Comparison of ENCODE assay signal across 14 mouse cellular contexts in genomic region chr19:46486709-46487108, GRCm38 (mm10). TPM values are rescaled to one million over a fixed set of nuclear protein-coding genes. Genes with fewer than 3 reads are reported as not detected.
DNase-seq lines count a peak whose midpoint lies in the region; ATAC-seq and TF ChIP-seq lines count a peak whose summit lies in the region.
"Had no signal": no experiment of that assay in that cellular context is flagged by ENCODE, and none has a peak within 500 bp of the region (broad histone marks: within the 10 kb centered on the region; RNA-seq: fewer than 3 reads in every experiment).

No protein-coding gene starts in this region.

- H3K27ac ChIP-seq in forebrain, embryonic 10.5 days, result peak overlapping the region; percentile 56
- H3K27ac ChIP-seq in forebrain, postnatal 0 days (ENCODE audit: low read depth, low read length), result no peak overlapping the region
- H3K27ac ChIP-seq in kidney, embryonic 14.5 days (ENCODE audit: low read depth, low read length), result peak overlapping the region; percentile 3; the same call in 1 of the 2 replicates
- H3K27ac ChIP-seq in midbrain, embryonic 10.5 days (replicated peaks), result peak overlapping the region; percentile 55
- H3K27ac ChIP-seq in midbrain, embryonic 13.5 days, result no peak overlapping the region
- H3K27ac ChIP-seq: hindbrain, embryonic 13.5 days; kidney, postnatal 0 days; liver, embryonic 13.5 days; stomach, embryonic 15.5 days had no signal

- DNase-seq in forebrain, embryonic 10.5 days (ENCODE audit: extremely low spot score, low spot score), result no peak
- DNase-seq in forebrain, postnatal 0 days, result no peak
- DNase-seq in kidney, postnatal 4 days, result no peak
- DNase-seq in midbrain, embryonic 10.5 days (ENCODE audit: low spot score), result no peak
- no peak for DNase-seq in right cerebral cortex, postnatal 4 days
- no peak for DNase-seq in urinary bladder, postnatal 10 days (ENCODE audit: low spot score)
- DNase-seq: cerebellum, adult 9-10 months; liver, embryonic 13.5 days; right cerebral cortex, postnatal 25 days had no signal

- no peaks in the 10 kb centered on the region for H3K27me3 ChIP-seq in forebrain, embryonic 10.5 days (ENCODE audit: poor library complexity, severe bottlenecking)
- no peaks in the 10 kb centered on the region for H3K27me3 ChIP-seq in forebrain, postnatal 0 days (ENCODE audit: insufficient read depth, low read length)
- no peaks in the 10 kb centered on the region for H3K27me3 ChIP-seq in kidney, embryonic 14.5 days (ENCODE audit: control insufficient read depth, insufficient read depth, low read length)
- H3K27me3 ChIP-seq in midbrain, embryonic 10.5 days (ENCODE audit: low read depth, poor library complexity, severe bottlenecking), result no peaks in the 10 kb centered on the region
- H3K27me3 ChIP-seq in midbrain, embryonic 13.5 days, result no peaks in the 10 kb centered on the region
- H3K27me3 ChIP-seq: hindbrain, embryonic 13.5 days; liver, embryonic 13.5 days; stomach, embryonic 15.5 days had no signal

- no peak overlapping the region for H3K4me3 ChIP-seq in forebrain, embryonic 10.5 days
- H3K4me3 ChIP-seq in forebrain, postnatal 0 days (ENCODE audit: low read depth, low read length), result no peak overlapping the region
- no peak overlapping the region for H3K4me3 ChIP-seq in kidney, embryonic 14.5 days (ENCODE audit: low read length)
- no peak overlapping the region for H3K4me3 ChIP-seq in midbrain, embryonic 10.5 days
- H3K4me3 ChIP-seq in midbrain, embryonic 13.5 days (replicated peaks), result no peak overlapping the region
- H3K4me3 ChIP-seq: hindbrain, embryonic 13.5 days; liver, embryonic 13.5 days; stomach, embryonic 15.5 days had no signal

- no peak for ATAC-seq in forebrain, postnatal 0 days
- ATAC-seq in kidney, embryonic 14.5 days (ENCODE audit: low FRiP score, low TSS enrichment), result no peak
- ATAC-seq in midbrain, embryonic 13.5 days, result no peak

- TF ChIP-seq CTCF in forebrain, postnatal 0 days (IDR thresholded peaks at IDR 0.05; ENCODE audit: low read depth), result no peak

- WGBS in forebrain, embryonic 10.5 days, result 82% methylated on average over 2 of the region's 2 CpGs
- 84% methylated on average over 2 of the region's 2 CpGs for WGBS in forebrain, postnatal 0 days
- WGBS in kidney, embryonic 14.5 days, result 50% methylated on average over 2 of the region's 2 CpGs
- WGBS in midbrain, embryonic 10.5 days, result 76% methylated on average over 2 of the region's 2 CpGs
- 66% methylated on average over 2 of the region's 2 CpGs for WGBS in midbrain, embryonic 13.5 days

- no peak overlapping the region for H3K9ac ChIP-seq in forebrain, postnatal 0 days
- H3K9ac ChIP-seq in kidney, embryonic 14.5 days (ENCODE audit: low read depth, low read length), result no peak overlapping the region
- H3K9ac ChIP-seq in midbrain, embryonic 13.5 days (replicated peaks), result no peak overlapping the region
- H3K9ac ChIP-seq: hindbrain, embryonic 13.5 days; stomach, embryonic 15.5 days had no signal

- H3K4me2 ChIP-seq in forebrain, postnatal 0 days (ENCODE audit: low read depth), result no peak overlapping the region
- no peak overlapping the region for H3K4me2 ChIP-seq in kidney, embryonic 14.5 days (replicated peaks; ENCODE audit: low read depth, low read length)
- no peak overlapping the region for H3K4me2 ChIP-seq in midbrain, embryonic 13.5 days (replicated peaks)
- H3K4me2 ChIP-seq: hindbrain, embryonic 13.5 days; stomach, embryonic 15.5 days had no signal

- H3K9me3 ChIP-seq in forebrain, embryonic 10.5 days, result no peaks in the 10 kb centered on the region
- no peaks in the 10 kb centered on the region for H3K9me3 ChIP-seq in forebrain, postnatal 0 days (ENCODE audit: low read length)
- H3K9me3 ChIP-seq in kidney, embryonic 14.5 days (ENCODE audit: control insufficient read depth, low read length), result no peaks in the 10 kb centered on the region
- no peaks in the 10 kb centered on the region for H3K9me3 ChIP-seq in midbrain, embryonic 10.5 days (replicated peaks)
- no peaks in the 10 kb centered on the region for H3K9me3 ChIP-seq in midbrain, embryonic 13.5 days
- H3K9me3 ChIP-seq: hindbrain, embryonic 13.5 days; liver, embryonic 13.5 days; stomach, embryonic 15.5 days had no signal

- peaks cover 72% of the 10 kb centered on the region for H3K4me1 ChIP-seq in forebrain, embryonic 10.5 days
- peaks cover 9% of the 10 kb centered on the region for H3K4me1 ChIP-seq in forebrain, postnatal 0 days (ENCODE audit: insufficient read depth)
- H3K4me1 ChIP-seq in kidney, embryonic 14.5 days (ENCODE audit: control insufficient read depth, insufficient read depth, low read length), result peaks cover 43% of the 10 kb centered on the region
- H3K4me1 ChIP-seq in midbrain, embryonic 10.5 days, result peaks cover 64% of the 10 kb centered on the region
- peaks cover 34% of the 10 kb centered on the region for H3K4me1 ChIP-seq in midbrain, embryonic 13.5 days (replicated peaks)

- H3K36me3 ChIP-seq in forebrain, embryonic 10.5 days (replicated peaks), result peaks cover 46% of the 10 kb centered on the region
- peaks cover 20% of the 10 kb centered on the region for H3K36me3 ChIP-seq in forebrain, postnatal 0 days (ENCODE audit: insufficient read depth)
- H3K36me3 ChIP-seq in kidney, embryonic 14.5 days (ENCODE audit: control insufficient read depth, insufficient read depth, low read length), result peaks cover 7% of the 10 kb centered on the region; the same call in 1 of the 2 replicates
- H3K36me3 ChIP-seq in midbrain, embryonic 10.5 days, result peaks cover 47% of the 10 kb centered on the region
- peaks cover 40% of the 10 kb centered on the region for H3K36me3 ChIP-seq in midbrain, embryonic 13.5 days
- H3K36me3 ChIP-seq: liver, embryonic 13.5 days had no signal

RNA-seq across cellular contexts. Expression of gene Trim8, which starts 14.8 kb away (rescaled TPM):
- 16.6 and 19.3 TPM in 2 replicates for polyA plus RNA-seq in forebrain, embryonic 10.5 days (2016; fragmentation: Nextera tagmentation; extraction: Ambion mirVana)
- total RNA-seq in forebrain, postnatal 0 days (2014; rRNA removed), result 68.6 and 76.5 TPM in 2 replicates
- 25.9 and 28.2 TPM in 2 replicates for polyA plus RNA-seq in forebrain, postnatal 0 days (2015; fragmentation: Nextera tagmentation; extraction: Ambion mirVana)
- polyA plus RNA-seq in kidney, embryonic 14.5 days (2014; fragmentation: Nextera tagmentation; extraction: Ambion mirVana), result 28.3 and 35.6 TPM in 2 replicates
- 24.6 and 27.8 TPM in 2 replicates for polyA plus RNA-seq in midbrain, embryonic 10.5 days (2016; fragmentation: Nextera tagmentation; extraction: Ambion mirVana)
- polyA plus RNA-seq in midbrain, embryonic 13.5 days (2015; fragmentation: Nextera tagmentation; extraction: Ambion mirVana), result 27.7 and 33.0 TPM in 2 replicates

Comparison
In these comparisons a context has a peak if more than half of its experiments do, and no peak if none do; other contexts are left out.
1. H3K27ac ChIP-seq: peak in forebrain, embryonic 10.5 days (single experiment), kidney, embryonic 14.5 days (single experiment) and midbrain, embryonic 10.5 days (single experiment); none in forebrain, postnatal 0 days (single experiment) and midbrain, embryonic 13.5 days (single experiment).